27 mouse cellular contexts compared by ENCODE assay signal in the genomic region with DNA sequence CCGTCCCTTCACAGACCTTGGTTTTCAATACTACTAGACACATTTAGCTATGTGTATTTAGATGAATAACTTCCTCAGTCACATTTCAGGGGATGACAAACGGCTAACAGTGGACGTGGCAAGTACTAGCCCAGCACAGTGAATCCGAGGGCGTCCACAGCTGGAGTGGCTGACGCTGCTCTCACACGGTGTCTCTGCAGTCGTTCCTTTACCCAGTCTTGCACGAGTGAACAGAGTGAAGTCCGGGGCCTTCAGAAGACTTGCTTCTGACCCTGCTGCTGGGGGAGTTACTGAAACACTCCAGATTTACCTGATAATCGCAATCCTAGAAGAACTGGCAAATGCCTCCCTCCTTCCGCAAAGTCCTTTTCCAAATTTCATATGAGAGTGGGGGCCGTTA.
DNase-seq lines count a peak whose midpoint lies in the region; ATAC-seq and TF ChIP-seq lines count a peak whose summit lies in the region.
"Had no signal": no experiment of that assay in that cellular context is flagged by ENCODE, and none has a peak within 500 bp of the region (broad histone marks: within the 10 kb centered on the region; RNA-seq: fewer than 3 reads in every experiment).

No protein-coding gene starts in this region.

- no peak for TF ChIP-seq CTCF in stomach, postnatal 0 days (IDR thresholded peaks at IDR 0.05; ENCODE audit: low read depth)

- H3K9me3 ChIP-seq in heart, embryonic 10.5 days = no peaks in the 10 kb centered on the region
- H3K9me3 ChIP-seq in kidney, embryonic 16.5 days (ENCODE audit: low read length) = no peaks in the 10 kb centered on the region
- H3K9me3 ChIP-seq in kidney, embryonic 14.5 days (ENCODE audit: control insufficient read depth, low read length) = no peaks in the 10 kb centered on the region
- no peaks in the 10 kb centered on the region for H3K9me3 ChIP-seq in stomach, embryonic 16.5 days (replicated peaks; ENCODE audit: control insufficient read depth, low read length)
- H3K9me3 ChIP-seq in stomach, postnatal 0 days (ENCODE audit: control insufficient read depth, low read length) = no peaks in the 10 kb centered on the region
- H3K9me3 ChIP-seq in limb, embryonic 12.5 days = no peaks in the 10 kb centered on the region
- H3K9me3 ChIP-seq: embryonic facial prominence, embryonic 13.5 days; forebrain, embryonic 12.5 days; G1E; heart, embryonic 13.5 days; hindbrain, embryonic 12.5 days; hindbrain, embryonic 15.5 days had no signal

- 0 out of 2 replicates have a peak, but pooled peaks cover 5% of the 10 kb centered on the region for H3K27me3 ChIP-seq in heart, embryonic 10.5 days (ENCODE audit: insufficient read depth, poor library complexity, severe bottlenecking)
- no peaks in the 10 kb centered on the region for H3K27me3 ChIP-seq in kidney, embryonic 16.5 days (ENCODE audit: insufficient read depth, low read length)
- H3K27me3 ChIP-seq in kidney, embryonic 14.5 days (ENCODE audit: control insufficient read depth, insufficient read depth, low read length) = no peaks in the 10 kb centered on the region
- no peaks in the 10 kb centered on the region for H3K27me3 ChIP-seq in stomach, embryonic 16.5 days (ENCODE audit: control insufficient read depth, insufficient read depth, low read length)
- H3K27me3 ChIP-seq in stomach, postnatal 0 days (ENCODE audit: control insufficient read depth, insufficient read depth, low read length) = no peaks in the 10 kb centered on the region
- H3K27me3 ChIP-seq in limb, embryonic 12.5 days = peaks cover 34% of the 10 kb centered on the region
- H3K27me3 ChIP-seq: CH12.LX; embryonic facial prominence, embryonic 13.5 days; hindbrain, embryonic 12.5 days; hindbrain, embryonic 15.5 days; Patski had no signal

- H3K9ac ChIP-seq in kidney, embryonic 16.5 days (replicated peaks; ENCODE audit: low read length) = no peak overlapping the region
- H3K9ac ChIP-seq in kidney, embryonic 14.5 days (ENCODE audit: low read depth, low read length) = no peak overlapping the region
- peak overlapping the region; percentile 6; the same call in 1 of the 2 replicates for H3K9ac ChIP-seq in stomach, embryonic 16.5 days (ENCODE audit: low read length)
- H3K9ac ChIP-seq in stomach, postnatal 0 days (ENCODE audit: low read length) = no peak overlapping the region
- no peak overlapping the region for H3K9ac ChIP-seq in limb, embryonic 12.5 days (replicated peaks)
- H3K9ac ChIP-seq: embryonic facial prominence, embryonic 13.5 days; forebrain, embryonic 12.5 days; heart, embryonic 13.5 days; hindbrain, embryonic 12.5 days; hindbrain, embryonic 15.5 days had no signal

- TF ChIP-seq EP300 in stomach, postnatal 0 days (optimal IDR thresholded peaks at IDR 0.05) = no peak

- peaks cover 28% of the 10 kb centered on the region for H3K4me1 ChIP-seq in heart, embryonic 10.5 days
- H3K4me1 ChIP-seq in kidney, embryonic 16.5 days (ENCODE audit: insufficient read depth, low read length) = peaks cover 17% of the 10 kb centered on the region
- no peaks in the 10 kb centered on the region; the same call in 1 of the 2 replicates for H3K4me1 ChIP-seq in kidney, embryonic 14.5 days (ENCODE audit: control insufficient read depth, insufficient read depth, low read length)
- H3K4me1 ChIP-seq in stomach, embryonic 16.5 days (ENCODE audit: control insufficient read depth, insufficient read depth, low read length) = peaks cover 4% of the 10 kb centered on the region; the same call in 1 of the 2 replicates
- H3K4me1 ChIP-seq in stomach, postnatal 0 days (replicated peaks; ENCODE audit: control insufficient read depth, insufficient read depth) = no peaks in the 10 kb centered on the region
- H3K4me1 ChIP-seq in limb, embryonic 12.5 days (replicated peaks) = peaks cover 30% of the 10 kb centered on the region

- H3K27ac ChIP-seq in heart, embryonic 10.5 days = 0 out of 2 replicates have a peak overlapping the region, but pooled peaks have one; percentile 56
- no peak overlapping the region for H3K27ac ChIP-seq in kidney, embryonic 16.5 days (ENCODE audit: low read length)
- no peak overlapping the region for H3K27ac ChIP-seq in kidney, embryonic 14.5 days (ENCODE audit: low read depth, low read length)
- H3K27ac ChIP-seq in stomach, embryonic 16.5 days (ENCODE audit: low read length) = no peak overlapping the region
- no peak overlapping the region for H3K27ac ChIP-seq in stomach, postnatal 0 days (replicated peaks)
- peak overlapping the region; percentile 41; the same call in 1 of the 2 replicates for H3K27ac ChIP-seq in limb, embryonic 12.5 days
- H3K27ac ChIP-seq: embryonic facial prominence, embryonic 13.5 days; forebrain, embryonic 12.5 days; heart, embryonic 13.5 days; hindbrain, embryonic 12.5 days; hindbrain, embryonic 15.5 days had no signal

- H3K36me3 ChIP-seq in heart, embryonic 10.5 days = no peaks in the 10 kb centered on the region
- H3K36me3 ChIP-seq in kidney, embryonic 16.5 days (ENCODE audit: insufficient read depth, low read length) = no peaks in the 10 kb centered on the region
- H3K36me3 ChIP-seq in kidney, embryonic 14.5 days (ENCODE audit: control insufficient read depth, insufficient read depth, low read length) = no peaks in the 10 kb centered on the region
- no peaks in the 10 kb centered on the region for H3K36me3 ChIP-seq in stomach, embryonic 16.5 days (ENCODE audit: control insufficient read depth, insufficient read depth, low read length)
- H3K36me3 ChIP-seq in stomach, postnatal 0 days (ENCODE audit: control insufficient read depth, insufficient read depth, low read length) = no peaks in the 10 kb centered on the region
- no peaks in the 10 kb centered on the region for H3K36me3 ChIP-seq in limb, embryonic 12.5 days
- H3K36me3 ChIP-seq: embryonic facial prominence, embryonic 13.5 days; forebrain, embryonic 12.5 days; hindbrain, embryonic 12.5 days; hindbrain, embryonic 15.5 days had no signal

- no peak overlapping the region for H3K4me2 ChIP-seq in kidney, embryonic 16.5 days (replicated peaks; ENCODE audit: low read depth, low read length)
- H3K4me2 ChIP-seq in kidney, embryonic 14.5 days (replicated peaks; ENCODE audit: low read depth, low read length) = no peak overlapping the region
- H3K4me2 ChIP-seq in stomach, embryonic 16.5 days (ENCODE audit: low read depth, low read length) = no peak overlapping the region
- H3K4me2 ChIP-seq in stomach, postnatal 0 days (replicated peaks; ENCODE audit: low read depth) = no peak overlapping the region
- H3K4me2 ChIP-seq in limb, embryonic 12.5 days = no peak overlapping the region
- H3K4me2 ChIP-seq: embryonic facial prominence, embryonic 13.5 days; forebrain, embryonic 12.5 days; heart, embryonic 13.5 days; hindbrain, embryonic 12.5 days; hindbrain, embryonic 15.5 days had no signal

- ATAC-seq in kidney, embryonic 16.5 days (ENCODE audit: low FRiP score, low TSS enrichment) = 0 out of 2 replicates have a peak, but pooled peaks have one; percentile 58
- no peak for ATAC-seq in kidney, embryonic 14.5 days (ENCODE audit: low FRiP score, low TSS enrichment)
- ATAC-seq in stomach, embryonic 16.5 days (ENCODE audit: insufficient read depth, low FRiP score) = no peak
- ATAC-seq in stomach, postnatal 0 days (ENCODE audit: low FRiP score, low TSS enrichment) = no peak
- ATAC-seq in limb, embryonic 12.5 days (ENCODE audit: insufficient number of reproducible peaks, insufficient read depth, low FRiP score, low TSS enrichment, low read depth) = no peak
- ATAC-seq: forebrain, embryonic 16.5 days; Patski had no signal

- 84% methylated on average over 13 of the region's 13 CpGs for WGBS in heart, embryonic 10.5 days
- 44% methylated on average over 13 of the region's 13 CpGs for WGBS in kidney, embryonic 16.5 days
- 51% methylated on average over 13 of the region's 13 CpGs for WGBS in kidney, embryonic 14.5 days
- WGBS in stomach, embryonic 16.5 days = 76% methylated on average over 13 of the region's 13 CpGs
- 75% methylated on average over 13 of the region's 13 CpGs for WGBS in stomach, postnatal 0 days
- WGBS in limb, embryonic 12.5 days = 74% methylated on average over 13 of the region's 13 CpGs

- DNase-seq in heart, embryonic 10.5 days (ENCODE audit: low spot score) = no peak
- DNase-seq in heart, adult 18-20 months = no peak
- no peak for DNase-seq in stomach, postnatal 0 days (ENCODE audit: low spot score)
- DNase-seq in right cerebral cortex, postnatal 36 days (ENCODE audit: low spot score in 2 of 2) = no peak
- DNase-seq: adrenal gland, postnatal 10 days; adrenal gland, postnatal 36 days; B cell, adult 2 months; cerebellum, adult 18-20 months; cerebellum, adult 9-10 months; cerebellum, postnatal 14 days; gastrocnemius, postnatal 10 days; gastrocnemius, postnatal 36 days; heart, postnatal 14 days had no signal

- no peak overlapping the region for H3K4me3 ChIP-seq in heart, embryonic 10.5 days
- H3K4me3 ChIP-seq in kidney, embryonic 16.5 days (ENCODE audit: low read length) = no peak overlapping the region
- H3K4me3 ChIP-seq in kidney, embryonic 14.5 days (ENCODE audit: low read length) = no peak overlapping the region
- no peak overlapping the region for H3K4me3 ChIP-seq in stomach, embryonic 16.5 days (replicated peaks; ENCODE audit: low read length)
- H3K4me3 ChIP-seq in stomach, postnatal 0 days (ENCODE audit: low read depth, low read length) = no peak overlapping the region
- no peak overlapping the region for H3K4me3 ChIP-seq in limb, embryonic 12.5 days (replicated peaks)
- H3K4me3 ChIP-seq: embryonic facial prominence, embryonic 13.5 days; erythroblast, embryonic 14.5 days; forebrain, embryonic 12.5 days; heart, embryonic 13.5 days; hindbrain, embryonic 12.5 days; hindbrain, embryonic 15.5 days had no signal

Comparison
In these comparisons a context has a peak if more than half of its experiments do, and no peak if none do; other contexts are left out.
1. H3K27ac ChIP-seq: peak in heart, embryonic 10.5 days (single experiment) and limb, embryonic 12.5 days (single experiment); none in kidney, embryonic 16.5 days (single experiment), kidney, embryonic 14.5 days (single experiment), stomach, embryonic 16.5 days (single experiment) and stomach, postnatal 0 days (single experiment).